Mouse (Mus musculus) left cerebral cortex, adult 9 months (tissue): ENCODE results near the gene Clasrp.

Source experiments
- DNase-seq, 2 experiments: peaks; one replicate each; pipeline ENCODE4 v3.0.0; 2022; ENCODE audit warnings: low spot score in 2 of 2

The Clasrp gene

DNA sequence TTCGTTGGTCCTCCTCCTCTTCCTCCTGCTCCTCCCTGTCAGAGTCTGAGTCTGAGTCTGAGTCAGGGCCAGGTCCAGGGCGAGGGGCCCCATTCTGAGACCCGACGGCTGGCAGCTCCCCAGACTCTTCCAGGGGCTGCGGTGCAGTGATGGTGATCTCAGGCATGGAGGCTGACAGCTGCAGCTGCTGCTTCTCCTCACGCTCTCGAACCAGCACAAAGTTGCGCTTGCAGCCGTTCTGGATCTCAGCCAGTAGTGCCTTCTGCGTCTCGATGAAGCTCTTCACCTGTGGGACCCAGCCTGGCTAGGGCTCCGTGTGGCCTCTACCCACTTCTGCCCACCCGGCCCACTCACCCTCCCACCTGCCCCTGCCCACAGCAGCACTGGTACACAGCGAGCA is 72.0 kb downstream of the Clasrp start:
- no peak for DNase-seq

DNA sequence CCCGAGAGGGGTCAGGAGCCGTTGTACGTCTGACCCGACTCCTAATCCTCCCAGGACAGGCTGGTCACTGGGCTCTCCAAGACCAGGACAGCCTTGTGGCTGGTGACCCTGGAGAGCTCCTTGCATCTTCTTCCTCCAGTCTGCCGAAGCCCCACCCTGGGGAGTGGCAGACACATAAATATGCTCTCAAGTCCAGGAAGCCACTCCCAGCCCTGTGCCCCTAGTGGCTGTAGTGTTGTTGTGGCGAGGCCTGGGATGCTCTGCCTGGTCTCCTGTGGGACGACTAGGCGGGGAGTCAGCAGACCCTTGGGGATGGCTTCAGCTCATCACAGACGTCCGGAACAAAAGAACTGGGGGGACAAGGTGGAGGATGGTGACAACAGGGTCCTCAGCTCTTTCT is 73.2 kb downstream of the Clasrp start:
- no peak for DNase-seq
